Mouse (Mus musculus) olfactory bulb, adult 2 months (tissue): ENCODE data around the gene Sphk2. TPM values are rescaled to one million over a fixed set of nuclear protein-coding genes. Genes with fewer than 3 reads are reported as not detected.

ENCODE experiments used
- H3K27ac ChIP-seq: fragments of 200-500 bp; 2 replicates; pipeline ENCODE4 v1.5.1; 2012; ENCODE audit warnings: low read depth, low read length; ENCODE audit not compliant: insufficient read depth
- H3K4me1 ChIP-seq: fragments of 200-500 bp; 2 replicates; pipeline ENCODE4 v1.6.1; 2012; ENCODE audit warnings: low read length; ENCODE audit not compliant: control insufficient read depth, insufficient read depth
- H3K4me3 ChIP-seq: fragments of 200-500 bp; 2 replicates; pipeline ENCODE4 v1.5.1; 2012; ENCODE audit warnings: mild to moderate bottlenecking, low read depth, low read length, moderate library complexity; ENCODE audit not compliant: insufficient read depth
- CTCF ChIP-seq: fragments of 200-500 bp; IDR thresholded peaks from 2 replicates; pipeline ENCODE4 v1.5.1; 2012; ENCODE audit warnings: low read depth, mild to moderate bottlenecking, low read length, moderate library complexity; ENCODE audit not compliant: insufficient read depth
- POLR2A ChIP-seq: fragments of 200-500 bp; IDR thresholded peaks from 2 replicates; pipeline ENCODE4 v1.6.1; 2012; ENCODE audit warnings: mild to moderate bottlenecking, low read depth, low read length, moderate library complexity; ENCODE audit not compliant: insufficient read depth
- WGBS: fragments of 180-500 bp; shearing (Covaris S2); methylation state at CpG from one replicate; pipeline ENCODE4 v1.1.7; 2018; 5-methylcytosine and 5-hydroxymethylcytosine counted together
- polyA plus RNA-seq: library from polyadenylated mRNA; stranded (reverse); fragments of >200 nt; gene quantifications from 2 replicates; pipeline ENCODE4 v1.2.4, GENCODE M21; 2012; ENCODE audit warnings: low replicate concordance; ENCODE audit not compliant: missing spikeins, insufficient read depth, insufficient read length

Sphk2 gene
- polyA plus RNA-seq, 1 experiment: not detected

GRCm38 (mm10) chr7:45730727-45731431 is 13.1 kb upstream of the Sphk2 start:
- TF ChIP-seq POLR2A (no peak), CTCF (peak; percentile 16; the same call in 1 of the 2 replicates)
- Histone ChIP-seq H3K4me3 (no peak overlapping the region), H3K4me1 (no peaks in the 10 kb centered on the region), H3K27ac (no peak overlapping the region)
- WGBS: 37% methylated on average over 16 of the region's 16 CpGs

GRCm38 (mm10) chr7:45727625-45728024 is 9.8 kb upstream of the Sphk2 start:
- WGBS: 81% methylated on average over 3 of the region's 3 CpGs
- Histone ChIP-seq H3K27ac (no peak overlapping the region), H3K4me3 (no peak overlapping the region), H3K4me1 (no peaks in the 10 kb centered on the region)
- no peak for TF ChIP-seq CTCF
- TF ChIP-seq POLR2A: no peak

DNA sequence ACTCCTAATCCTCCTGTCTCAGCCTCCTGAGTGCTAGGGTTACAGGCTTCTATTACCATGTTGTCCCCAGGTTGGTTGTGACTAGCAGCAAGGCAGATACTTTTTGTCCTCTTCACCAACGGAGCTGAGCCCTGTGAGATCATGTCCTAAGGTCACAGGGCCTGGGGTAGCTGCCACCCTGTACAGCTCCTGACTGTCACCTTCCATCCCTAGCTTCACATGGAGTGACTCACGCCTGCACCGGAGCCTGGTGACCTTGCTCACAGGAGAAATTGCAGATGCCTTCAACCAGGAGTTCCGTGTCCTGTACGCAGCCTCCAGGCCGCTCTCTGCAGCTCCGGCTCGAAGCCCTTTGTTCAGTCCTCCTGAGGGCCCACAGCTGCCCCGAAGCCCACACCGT is 8.6 kb upstream of the Sphk2 start:
- H3K27ac ChIP-seq: no peak overlapping the region
- 91% methylated on average over 10 of the region's 10 CpGs for WGBS
- TF ChIP-seq CTCF: no peak
- TF ChIP-seq POLR2A: no peak
- H3K4me1 ChIP-seq: no peaks in the 10 kb centered on the region
- H3K4me3 ChIP-seq: no peak overlapping the region

DNA sequence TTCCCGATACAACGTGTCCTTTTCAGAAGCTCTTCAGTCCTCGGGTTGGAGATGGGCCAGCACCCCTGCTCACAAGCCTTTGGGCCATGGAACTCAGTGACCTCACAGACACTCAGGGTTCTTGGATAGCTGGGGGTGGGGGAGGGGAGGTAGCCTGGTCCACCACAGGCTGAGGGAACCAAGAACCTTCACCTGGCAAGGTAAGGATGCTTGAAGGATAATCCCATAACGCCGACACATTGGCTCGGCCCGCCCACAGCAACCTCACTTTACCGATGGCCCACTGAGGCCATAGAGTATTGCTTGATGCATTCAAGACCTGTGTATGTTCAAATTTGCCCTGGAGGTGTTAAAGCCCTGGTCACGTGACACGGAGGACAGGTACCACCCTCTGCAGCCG is 7.9 kb upstream of the Sphk2 start, which contains the start of gene Spaca4:
Gene Spaca4 (minus strand): TSS at position 101 of the 400 bp plus-strand sequence.
- Histone ChIP-seq H3K4me3 (no peak within 1 kb of the TSS), H3K4me1 (no peaks in the 10 kb centered on the region; the same call in 1 of the 2 replicates), H3K27ac (no peak within 1 kb of the TSS)
- TF ChIP-seq CTCF (no peak), POLR2A (no peak)
- WGBS: 84% methylated on average over 11 of the region's 11 CpGs

- TF ChIP-seq POLR2A: no peak
- no peak for TF ChIP-seq CTCF
- 87% methylated on average over 9 of the region's 9 CpGs for WGBS
These were observed 7.3 kb upstream of the Sphk2 start for GRCm38 (mm10) chr7:45725151-45725550.

GRCm38 (mm10) chr7:45723781-45724180 is 6.0 kb upstream of the Sphk2 start:
- peaks cover 11% of the 10 kb centered on the region for H3K4me1 ChIP-seq
- WGBS: 93% methylated on average over 14 of the region's 14 CpGs
- H3K4me3 ChIP-seq: no peak overlapping the region
- no peak overlapping the region for H3K27ac ChIP-seq
- TF ChIP-seq CTCF: no peak
- TF ChIP-seq POLR2A: no peak

More at GRCm38 (mm10) chr7:45725151-45725550, 7.3 kb upstream of the Sphk2 start:
- Histone ChIP-seq H3K27ac (no peak overlapping the region), H3K4me1 (no peaks in the 10 kb centered on the region; the same call in 1 of the 2 replicates), H3K4me3 (no peak overlapping the region)

- Histone ChIP-seq H3K4me1 (peaks cover 11% of the 10 kb centered on the region), H3K27ac (no peak overlapping the region), H3K4me3 (no peak overlapping the region)
- TF ChIP-seq POLR2A (no peak), CTCF (no peak)
- WGBS: 93% methylated on average over 4 of the region's 4 CpGs
These were observed 5.5 kb upstream of the Sphk2 start for GRCm38 (mm10) chr7:45723301-45723700.

- H3K4me1 ChIP-seq: peaks cover 11% of the 10 kb centered on the region
- WGBS: 73% methylated on average over 13 of the region's 13 CpGs
- no peak for TF ChIP-seq POLR2A
- no peak for TF ChIP-seq CTCF
- H3K27ac ChIP-seq: no peak overlapping the region
- H3K4me3 ChIP-seq: no peak overlapping the region
These were observed 4.5 kb upstream of the Sphk2 start for GRCm38 (mm10) chr7:45722348-45722713.

DNA sequence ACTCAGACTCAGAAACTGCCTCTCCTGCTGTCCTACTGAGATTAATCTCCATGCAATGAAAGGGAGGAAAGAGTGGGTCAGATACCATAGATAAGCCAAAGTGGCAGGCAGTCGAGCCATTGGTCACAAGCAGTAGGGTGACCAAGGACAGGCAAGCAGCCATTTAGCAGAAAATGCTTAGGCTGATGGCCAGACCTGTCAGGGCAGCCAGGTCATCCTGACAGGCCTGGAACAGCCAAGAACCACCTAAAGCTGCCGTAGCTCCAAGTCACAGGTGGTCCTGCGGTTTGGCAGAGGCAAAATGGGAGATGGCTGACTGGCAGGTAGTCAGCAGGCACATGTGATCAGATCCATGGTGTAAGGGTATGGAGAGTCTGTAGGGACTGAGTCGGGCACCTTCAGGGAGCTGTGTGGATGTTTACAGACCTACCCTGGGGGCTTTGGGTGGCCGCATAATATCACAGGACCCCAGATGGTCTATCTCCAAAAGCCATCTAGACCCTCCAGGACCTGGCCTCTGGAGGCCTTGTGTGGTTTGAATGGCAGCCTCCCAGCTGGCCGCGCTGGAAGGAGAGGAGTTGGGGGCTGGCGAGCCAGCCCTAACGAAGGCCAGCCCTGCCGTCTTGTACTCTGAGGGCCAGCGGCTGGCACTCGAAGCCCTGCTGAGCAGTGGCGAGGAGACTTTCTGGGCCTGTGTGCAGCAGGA is 4.0 kb upstream of the Sphk2 start:
- TF ChIP-seq CTCF (no peak), POLR2A (no peak)
- no peak overlapping the region for H3K27ac ChIP-seq
- WGBS: 42% methylated on average over 13 of the region's 13 CpGs
- H3K4me1 ChIP-seq: peaks cover 11% of the 10 kb centered on the region
- no peak overlapping the region for H3K4me3 ChIP-seq
